Mouse (Mus musculus) forebrain, embryonic 12.5 days (tissue): ENCODE measurements around the gene Phb. TPM values are rescaled to one million over a fixed set of nuclear protein-coding genes. Genes with fewer than 3 reads are reported as not detected.

Experiments
- ATAC-seq: fragments of 200-750 bp; cut with Nextera tagmentation; 2 replicates; pipeline ENCODE4 v1.8.0; 2017; ENCODE audit warnings: moderate TSS enrichment; ENCODE audit not compliant: low FRiP score
- H3K27ac ChIP-seq: fragments of 300-500 bp; sonication (generic); 2 replicates; pipeline ENCODE4 v1.5.1; 2016; ENCODE audit warnings: mild to moderate bottlenecking
- H3K27me3 ChIP-seq: fragments of 300-500 bp; sonication (generic); 2 replicates; pipeline ENCODE4 v1.6.1; 2016; ENCODE audit warnings: mild to moderate bottlenecking
- H3K36me3 ChIP-seq: fragments of 300-500 bp; sonication (generic); replicated peaks from 2 replicates; pipeline ENCODE4 v1.6.1; 2016; ENCODE audit warnings: mild to moderate bottlenecking
- H3K4me1 ChIP-seq: fragments of 300-500 bp; sonication (generic); 2 replicates; pipeline ENCODE4 v1.6.1; 2016
- H3K4me2 ChIP-seq: fragments of 300-500 bp; sonication (generic); 2 replicates; pipeline ENCODE4 v1.6.1; 2016; ENCODE audit warnings: mild to moderate bottlenecking, moderate library complexity
- H3K4me3 ChIP-seq: fragments of 300-500 bp; sonication (generic); replicated peaks from 2 replicates; pipeline ENCODE4 v1.5.1; 2016; ENCODE audit warnings: mild to moderate bottlenecking
- H3K9ac ChIP-seq: fragments of 300-500 bp; sonication (generic); 2 replicates; pipeline ENCODE4 v1.6.1; 2016; ENCODE audit warnings: mild to moderate bottlenecking
- H3K9me3 ChIP-seq: fragments of 300-500 bp; sonication (generic); 2 replicates; pipeline ENCODE4 v1.6.1; 2016
- whole genome bisulfite sequencing: fragments of 180-500 bp; shearing (Covaris S2); methylation state at CpG from one replicate; pipeline ENCODE4 v1.1.7; 2016; 5-methylcytosine and 5-hydroxymethylcytosine counted together
- polyA plus RNA-seq: library from polyadenylated mRNA; unstranded; fragments of >200 nt; fragmentation: Nextera tagmentation; extraction: Ambion mirVana; gene quantifications from 2 replicates; pipeline ENCODE4 v1.2.1, GENCODE M21; 2016

Gene Phb
- polyA plus RNA-seq, 1 experiment from 2014 or later, result 169 TPM

DNA sequence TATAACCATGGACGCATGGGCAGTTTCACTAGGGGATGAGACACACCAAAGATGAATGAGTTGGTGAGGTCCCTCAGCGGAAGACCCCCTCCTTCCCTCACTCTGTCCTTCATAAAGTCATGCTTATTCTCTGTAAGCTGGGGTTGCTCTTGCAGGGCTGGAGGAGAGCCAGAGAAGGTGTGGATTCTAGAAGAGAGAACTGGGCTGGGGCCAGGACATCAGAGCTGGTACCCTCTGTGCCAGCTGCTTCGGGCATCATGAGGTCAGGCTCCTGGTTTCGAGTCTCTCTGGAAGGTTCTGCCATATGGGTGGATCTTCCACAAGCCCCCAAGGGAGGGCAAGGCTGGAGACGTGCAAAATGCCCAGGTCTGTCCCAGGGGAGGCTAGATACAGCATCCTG, 31.8 kb downstream of the Phb start:
- H3K4me3 ChIP-seq, result no peak overlapping the region
- H3K36me3 ChIP-seq, result no peaks in the 10 kb centered on the region
- no peaks in the 10 kb centered on the region for H3K27me3 ChIP-seq
- no peak overlapping the region for H3K9ac ChIP-seq
- ATAC-seq, result no peak
- no peak overlapping the region for H3K4me2 ChIP-seq
- WGBS, result 84% methylated on average over 5 of the region's 5 CpGs
- H3K9me3 ChIP-seq, result no peaks in the 10 kb centered on the region
- no peak overlapping the region for H3K27ac ChIP-seq
- H3K4me1 ChIP-seq, result no peaks in the 10 kb centered on the region

DNA sequence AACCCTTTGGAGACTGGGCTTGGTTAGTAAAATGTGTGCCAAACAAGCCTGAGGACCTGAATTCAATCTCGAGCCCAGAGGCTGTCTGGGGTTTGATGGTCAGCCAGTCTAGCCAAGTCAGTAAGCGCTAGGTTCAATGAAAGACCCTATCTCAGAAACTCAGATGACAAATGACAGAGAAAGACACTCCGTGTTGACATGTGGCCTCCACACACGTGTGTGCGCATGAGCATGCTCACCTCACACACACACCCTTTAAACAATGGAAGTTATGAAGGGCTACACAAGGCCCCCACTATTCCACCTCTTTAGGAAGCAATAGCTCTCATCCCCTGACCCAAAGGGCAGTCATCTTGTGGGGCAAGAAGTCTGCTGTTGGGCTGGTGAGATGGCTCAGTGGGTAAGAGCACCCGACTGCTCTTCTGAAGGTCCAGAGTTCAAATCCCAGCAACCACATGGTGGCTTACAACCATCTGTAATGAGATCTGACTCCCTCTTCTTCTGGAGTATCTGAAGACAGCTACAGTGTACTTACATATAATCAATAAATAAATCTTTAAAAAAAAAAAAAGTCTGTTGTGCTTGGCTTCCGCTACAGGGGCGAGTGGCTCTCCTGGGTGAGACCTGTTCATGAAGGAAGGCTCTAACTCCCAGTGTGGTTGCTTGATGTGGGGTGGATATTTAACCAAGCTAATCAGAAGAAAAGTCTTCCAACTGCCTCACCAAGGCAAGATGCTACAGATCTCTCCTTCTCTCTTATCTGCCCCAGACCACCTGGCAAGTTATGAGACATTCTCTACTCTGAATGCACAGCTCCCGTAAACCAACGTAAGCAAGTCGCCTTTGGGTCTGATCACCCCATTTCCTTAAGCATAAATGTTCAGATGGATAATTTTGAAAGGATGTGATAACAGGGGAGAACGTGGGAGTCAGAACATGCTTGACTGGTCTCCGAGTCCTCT, 34.3 kb downstream of the Phb start:
- WGBS, result 93% methylated on average over 13 of the region's 13 CpGs
- no peaks in the 10 kb centered on the region for H3K4me1 ChIP-seq
- no peak for ATAC-seq
- H3K4me3 ChIP-seq, result no peak overlapping the region
- H3K9me3 ChIP-seq, result no peaks in the 10 kb centered on the region
- no peak overlapping the region for H3K4me2 ChIP-seq
- no peaks in the 10 kb centered on the region for H3K27me3 ChIP-seq
- H3K36me3 ChIP-seq, result no peaks in the 10 kb centered on the region
- H3K9ac ChIP-seq, result no peak overlapping the region
- H3K27ac ChIP-seq, result no peak overlapping the region

DNA sequence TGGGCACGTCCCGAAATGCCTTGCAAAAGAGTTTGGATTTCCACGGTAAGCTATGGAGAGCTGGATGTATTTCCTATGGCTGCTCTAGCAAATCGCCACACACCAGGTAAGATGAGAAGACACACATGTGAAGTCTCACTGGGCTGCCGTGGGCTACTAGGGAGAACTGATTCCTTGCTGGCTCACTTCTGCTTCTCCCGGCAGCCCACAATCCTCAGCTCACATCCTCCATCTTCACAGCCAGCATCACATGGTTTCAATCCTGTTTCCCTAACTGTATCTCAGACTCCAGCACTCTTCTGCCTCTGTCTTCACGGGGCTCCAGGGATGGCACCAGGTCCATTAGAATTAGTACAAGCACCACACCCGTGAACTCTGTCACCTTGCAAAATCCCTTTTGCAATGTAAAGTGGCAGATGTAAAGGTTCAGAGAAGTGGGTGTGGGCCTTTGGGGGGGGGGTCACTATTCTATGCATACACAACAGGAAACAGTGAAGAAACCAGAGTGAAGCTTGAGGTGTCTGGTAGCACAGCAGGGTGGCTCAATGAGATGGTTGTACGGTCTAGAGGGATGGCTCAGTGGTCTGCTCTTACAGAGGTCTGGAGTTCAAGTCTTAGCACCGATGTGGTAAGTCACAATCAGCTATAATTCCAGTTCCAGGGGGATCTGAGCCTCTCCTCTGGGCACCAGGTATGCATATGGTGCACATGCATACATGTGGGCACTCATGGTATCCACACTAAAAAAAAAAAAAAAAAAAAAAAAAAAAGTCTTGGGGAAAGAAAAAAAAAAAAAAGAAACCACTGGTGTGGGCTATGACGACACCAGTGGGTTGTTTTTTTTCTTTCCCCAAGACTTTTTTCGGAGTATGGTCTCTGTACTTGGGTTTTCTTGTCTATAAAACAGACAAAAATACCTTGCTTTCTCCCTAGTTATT, 37.5 kb downstream of the Phb start:
- Histone ChIP-seq H3K27me3 (no peaks in the 10 kb centered on the region), H3K4me1 (no peaks in the 10 kb centered on the region; the same call in 1 of the 2 replicates), H3K36me3 (no peaks in the 10 kb centered on the region), H3K9ac (no peak overlapping the region), H3K27ac (no peak overlapping the region), H3K4me2 (no peak overlapping the region), H3K9me3 (no peaks in the 10 kb centered on the region), H3K4me3 (no peak overlapping the region)
- 93% methylated on average over 12 of the region's 12 CpGs for WGBS
- no peak for ATAC-seq

DNA sequence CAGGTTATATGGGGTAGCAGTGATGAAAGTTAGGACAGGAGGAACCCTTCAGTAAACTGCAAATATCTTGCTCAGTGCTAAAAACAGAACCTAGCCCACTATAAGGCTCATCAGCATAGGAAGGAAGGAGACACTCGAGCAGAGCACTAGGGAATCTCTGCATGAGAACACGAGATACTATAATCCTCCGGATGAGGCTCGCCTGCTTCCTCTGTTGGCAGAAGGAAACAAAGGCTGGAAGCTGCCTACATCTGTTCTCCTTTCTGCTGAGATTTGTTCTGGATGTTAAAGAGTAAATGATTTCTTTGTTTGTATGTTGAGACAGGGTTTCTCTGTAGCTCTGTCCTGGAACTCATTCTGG, 38.2 kb downstream of the Phb start:
- no peak for ATAC-seq
- H3K4me2 ChIP-seq, result no peak overlapping the region
- no peak overlapping the region for H3K27ac ChIP-seq
- H3K4me3 ChIP-seq, result no peak overlapping the region
- no peaks in the 10 kb centered on the region for H3K27me3 ChIP-seq
- no peaks in the 10 kb centered on the region for H3K9me3 ChIP-seq
- no peaks in the 10 kb centered on the region; the same call in 1 of the 2 replicates for H3K4me1 ChIP-seq
- no peak overlapping the region for H3K9ac ChIP-seq
- no peaks in the 10 kb centered on the region for H3K36me3 ChIP-seq
- 79% methylated on average over 4 of the region's 4 CpGs for WGBS

DNA sequence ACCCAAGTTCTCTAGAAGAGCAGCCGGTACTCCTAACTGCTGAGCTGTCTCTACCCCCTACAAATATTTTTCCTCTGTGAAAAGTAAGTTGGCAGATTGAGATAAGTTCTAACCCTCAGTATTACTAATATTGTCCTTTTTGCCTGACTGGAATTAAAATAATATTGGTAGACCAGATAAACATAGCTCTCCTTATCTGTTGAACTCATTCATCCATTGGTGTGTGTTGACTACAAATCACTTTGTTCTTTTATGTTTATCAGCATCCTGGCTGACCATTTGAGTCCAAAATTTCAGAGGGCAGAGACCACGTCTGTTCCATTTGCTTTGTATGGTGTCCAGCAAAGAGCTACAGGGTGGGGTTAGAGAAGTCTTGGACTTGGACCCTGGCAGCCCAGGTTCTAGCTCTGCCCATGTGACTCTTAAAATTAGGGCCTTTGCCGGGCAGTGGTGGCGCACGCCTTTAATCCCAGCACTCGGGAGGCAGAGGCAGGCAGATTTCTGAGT, 42.8 kb downstream of the Phb start:
- Histone ChIP-seq H3K4me2 (no peak overlapping the region), H3K27ac (no peak overlapping the region), H3K9me3 (no peaks in the 10 kb centered on the region), H3K27me3 (no peaks in the 10 kb centered on the region), H3K4me3 (no peak overlapping the region), H3K4me1 (peaks cover 11% of the 10 kb centered on the region), H3K36me3 (no peaks in the 10 kb centered on the region), H3K9ac (no peak overlapping the region)
- 95% methylated on average over 6 of the region's 6 CpGs for WGBS
- no peak for ATAC-seq

DNA sequence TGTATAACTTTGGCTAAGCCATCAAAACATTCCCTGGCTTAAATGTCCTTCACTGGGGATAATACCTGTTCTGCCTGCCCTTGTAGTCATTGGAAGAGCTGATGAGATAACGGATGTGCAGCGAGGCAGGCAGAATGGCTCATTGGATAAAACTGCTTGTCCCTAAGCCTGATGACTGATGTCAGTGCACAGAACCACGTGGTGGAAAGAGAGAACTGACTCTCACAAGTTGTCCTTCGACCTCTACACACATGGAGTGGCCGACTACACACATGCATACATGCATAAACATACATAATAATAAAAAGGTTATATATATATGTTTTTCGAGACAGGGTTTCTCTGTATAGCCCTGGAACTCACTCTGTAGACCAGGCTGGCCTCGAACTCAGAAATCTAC, 43.7 kb downstream of the Phb start:
- H3K36me3 ChIP-seq, result no peaks in the 10 kb centered on the region
- WGBS, result 83% methylated on average over 7 of the region's 7 CpGs

DNA sequence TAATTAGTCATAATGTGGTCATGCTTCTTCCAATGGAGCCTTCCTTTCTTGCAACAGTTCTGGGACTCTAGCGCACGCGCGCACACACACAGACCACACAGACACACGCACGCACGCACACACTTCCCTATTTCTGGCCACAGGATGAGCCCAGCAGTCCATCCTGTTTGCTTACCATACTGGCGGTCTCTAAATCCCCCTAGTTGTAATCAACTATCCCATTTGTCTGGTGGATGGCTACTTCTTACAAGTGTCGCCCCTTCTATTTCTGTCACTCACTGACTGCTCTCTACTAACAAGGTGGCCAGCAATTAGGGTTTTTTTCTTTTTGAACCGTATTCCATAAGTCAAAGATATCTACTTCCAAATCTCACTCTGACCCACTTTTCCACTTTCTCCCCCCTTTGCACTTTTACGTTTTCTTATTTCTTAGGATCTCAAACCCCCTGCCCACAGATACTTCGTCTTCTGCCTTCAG, 45.4 kb downstream of the Phb start:
- Histone ChIP-seq H3K36me3 (no peaks in the 10 kb centered on the region), H3K27ac (peak overlapping the region; percentile 98), H3K4me3 (peak overlapping the region; percentile 95), H3K9ac (peak overlapping the region; percentile 98), H3K4me2 (peak overlapping the region; percentile 95), H3K4me1 (peaks cover 29% of the 10 kb centered on the region), H3K9me3 (no peaks in the 10 kb centered on the region), H3K27me3 (no peaks in the 10 kb centered on the region)
- peak; percentile 18 for ATAC-seq
- 43% methylated on average over 12 of the region's 12 CpGs for WGBS

More for the DNA sequence above, 43.7 kb downstream of the Phb start:
- H3K4me3 ChIP-seq, result no peak overlapping the region
- H3K4me2 ChIP-seq, result no peak overlapping the region
- H3K27ac ChIP-seq, result no peak overlapping the region
- H3K9me3 ChIP-seq, result no peaks in the 10 kb centered on the region
- peaks cover 20% of the 10 kb centered on the region for H3K4me1 ChIP-seq
- no peak for ATAC-seq
- no peaks in the 10 kb centered on the region for H3K27me3 ChIP-seq
- no peak overlapping the region for H3K9ac ChIP-seq

DNA sequence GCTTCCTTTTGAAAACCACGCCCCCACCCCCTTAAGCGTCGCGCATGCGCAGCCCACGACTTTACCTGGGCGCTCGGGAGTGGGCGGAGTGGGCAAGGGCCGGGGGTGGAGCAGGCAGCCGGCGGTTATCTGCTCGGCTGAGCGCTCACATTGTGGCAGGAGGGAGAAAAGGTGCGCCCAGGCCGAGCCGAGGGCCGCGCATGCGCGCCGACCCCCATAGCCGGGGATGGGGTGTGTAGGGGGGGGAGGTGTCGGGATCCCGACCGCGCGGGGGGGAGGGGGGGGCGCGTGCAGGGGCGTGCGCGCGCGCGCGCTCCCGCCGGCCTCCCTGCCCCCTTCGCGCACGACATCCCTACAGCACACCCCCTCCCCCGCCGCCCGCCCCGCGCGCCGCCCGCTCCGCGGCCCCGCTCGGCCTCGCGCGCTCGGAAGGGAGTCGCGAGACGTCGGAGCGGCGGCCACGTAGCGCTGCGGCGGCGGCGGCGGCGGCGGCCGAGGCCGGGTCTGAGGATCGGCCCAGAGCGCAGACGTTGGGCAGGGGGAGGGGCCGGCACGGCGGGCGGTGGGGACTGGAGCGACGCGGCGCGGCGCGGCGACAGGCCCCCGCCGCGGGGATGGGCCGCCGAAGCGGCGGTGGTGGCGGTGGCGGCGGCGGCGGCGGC, 45.9 kb downstream of the Phb start, which contains the start of gene Zfp652:
Zfp652 (plus strand) TSS at position 111 of the 662 bp plus-strand sequence.
- Histone ChIP-seq H3K9ac (peak within 1 kb of the TSS; percentile 98), H3K4me3 (peak within 1 kb of the TSS; percentile 95), H3K36me3 (no peaks in the 10 kb centered on the region), H3K27ac (peak within 1 kb of the TSS; percentile 98), H3K27me3 (no peaks in the 10 kb centered on the region), H3K4me2 (peak within 1 kb of the TSS; percentile 95), H3K4me1 (peaks cover 29% of the 10 kb centered on the region), H3K9me3 (no peaks in the 10 kb centered on the region)
- peak; percentile 94 for ATAC-seq
- WGBS, result 0% methylated on average over 23 of the region's 103 CpGs

DNA sequence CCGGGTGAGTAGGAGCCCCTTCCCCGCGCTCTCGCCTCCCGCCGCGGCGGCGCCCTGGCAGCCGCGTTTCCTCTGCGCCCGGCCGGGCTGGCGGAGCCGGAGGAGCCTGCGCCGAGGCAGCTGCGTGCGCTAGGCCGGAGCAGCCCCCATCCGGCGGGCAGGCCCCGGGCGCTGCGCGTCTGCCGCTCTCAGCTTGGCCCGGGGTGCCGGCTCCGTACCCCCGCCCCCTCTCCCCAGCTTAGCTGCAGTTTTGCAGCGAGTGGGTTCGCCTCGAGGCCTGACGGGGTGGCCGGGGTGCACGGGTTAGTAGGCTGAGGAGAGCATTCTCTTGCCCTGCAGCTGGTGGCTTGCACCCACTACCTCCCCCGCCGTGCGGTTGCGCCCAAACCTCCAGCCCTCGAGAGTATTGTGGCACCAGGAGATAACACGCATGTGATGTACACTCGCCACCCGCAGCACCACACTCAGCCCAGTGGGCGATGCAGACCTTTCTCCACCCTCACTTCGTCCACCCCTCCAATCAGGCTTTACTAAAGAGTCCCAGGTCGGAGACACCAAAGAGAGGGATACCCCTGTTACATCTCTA, 46.6 kb downstream of the Phb start:
- Histone ChIP-seq H3K9me3 (no peaks in the 10 kb centered on the region), H3K27ac (peak overlapping the region; percentile 98), H3K9ac (peak overlapping the region; percentile 98), H3K4me1 (peaks cover 29% of the 10 kb centered on the region), H3K4me2 (peak overlapping the region; percentile 95), H3K36me3 (no peaks in the 10 kb centered on the region), H3K4me3 (peak overlapping the region; percentile 95), H3K27me3 (no peaks in the 10 kb centered on the region)
- ATAC-seq, result peak; percentile 80
- WGBS, result under 1% methylated on average over 32 of the region's 49 CpGs

DNA sequence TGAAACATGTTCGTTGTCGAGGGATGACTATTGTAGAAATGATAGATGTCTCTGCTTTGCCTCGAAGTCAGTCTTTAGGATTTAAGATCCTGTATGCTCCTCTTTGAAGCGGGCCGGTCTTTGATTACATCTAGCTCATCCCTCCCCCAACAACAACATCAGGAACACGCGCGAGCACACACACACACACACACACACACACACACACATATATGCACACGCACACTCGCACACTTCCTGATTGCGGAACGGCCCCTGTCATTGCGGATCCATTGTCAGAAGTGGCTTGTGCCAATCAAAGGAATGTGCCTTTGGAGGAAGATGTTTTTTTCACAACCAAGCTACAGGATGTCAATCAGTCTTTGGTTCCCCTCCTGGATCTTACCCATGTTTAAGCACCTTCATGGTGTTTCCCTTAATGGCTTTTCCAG, 47.1 kb downstream of the Phb start:
- Histone ChIP-seq H3K9me3 (no peaks in the 10 kb centered on the region), H3K4me1 (peaks cover 29% of the 10 kb centered on the region), H3K27ac (peak overlapping the region; percentile 98), H3K9ac (peak overlapping the region; percentile 98), H3K4me3 (peak overlapping the region; percentile 95), H3K27me3 (no peaks in the 10 kb centered on the region), H3K4me2 (peak overlapping the region; percentile 95), H3K36me3 (no peaks in the 10 kb centered on the region)
- ATAC-seq, result no peak
- 1% methylated on average over 13 of the region's 13 CpGs for WGBS

DNA sequence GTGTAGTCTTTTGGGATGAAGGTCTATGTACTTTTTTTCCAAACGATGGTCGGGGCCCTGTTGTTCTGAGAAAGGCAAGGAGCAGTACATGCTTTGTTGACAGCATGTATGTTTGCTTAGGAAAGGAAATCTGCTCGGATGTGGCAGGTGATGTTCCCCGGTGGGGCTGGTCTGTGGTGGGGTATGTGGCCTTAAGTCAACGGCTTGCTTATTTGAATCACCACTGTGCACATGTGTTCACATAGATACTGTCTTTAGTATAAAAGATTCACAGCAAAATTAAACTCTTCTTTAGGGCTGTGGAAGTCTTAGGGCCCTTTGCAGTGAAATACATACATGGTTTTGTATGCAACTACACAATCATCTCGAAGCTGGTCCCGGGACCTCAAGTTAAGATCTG, 47.7 kb downstream of the Phb start:
- H3K27me3 ChIP-seq, result no peaks in the 10 kb centered on the region
- 51% methylated on average over 7 of the region's 7 CpGs for WGBS
- H3K27ac ChIP-seq, result no peak overlapping the region
- no peak for ATAC-seq
- H3K4me2 ChIP-seq, result peak overlapping the region; percentile 95
- H3K4me1 ChIP-seq, result peaks cover 29% of the 10 kb centered on the region
- H3K9ac ChIP-seq, result peak overlapping the region; percentile 98
- no peaks in the 10 kb centered on the region for H3K9me3 ChIP-seq
- peak overlapping the region; percentile 95 for H3K4me3 ChIP-seq
- H3K36me3 ChIP-seq, result no peaks in the 10 kb centered on the region
